Mouse (Mus musculus) neutrophil, adult 5-6 weeks (primary cell): Measurements from ENCODE around the gene Wfdc8. TPM values are rescaled to one million over a fixed set of nuclear protein-coding genes. Genes with fewer than 3 reads are reported as not detected.
"Not testable (repeated sequence)": the region's sequence is repeated elsewhere in the genome, so short reads cannot be mapped to it uniquely, and the experiment has no call there.

Experiments
- ATAC-seq: fragments of 151-379, 151-347 bp; 2 replicates; pipeline ENCODE4 v1.8.0; 2017; ENCODE audit warnings: mild to moderate bottlenecking, moderate TSS enrichment; ENCODE audit not compliant: insufficient number of reproducible peaks, poor library complexity, low FRiP score, severe bottlenecking; ENCODE audit errors: extremely low read depth
- total RNA-seq: library from RNA; stranded (forward); fragments of 200-1000 nt; gene quantifications from 2 replicates; pipeline ENCODE4 v1.2.3, GENCODE M21; 2017

Wfdc8 gene
- total RNA-seq = not detected in 2 replicates

- ATAC-seq = not testable (repeated sequence)
Measured at GRCm38 (mm10) chr2:164613471-164613870, at the start of gene Wfdc8, which contains the start of gene Wfdc6b. Gene Wfdc8, minus strand, starts transcription at chr2:164613626. Gene Wfdc6b, plus strand, starts transcription at chr2:164613522.

- ATAC-seq = no peak
Measured at GRCm38 (mm10) chr2:164656483-164656882, 43.1 kb upstream of the Wfdc8 start, which contains the start of gene Wfdc9. Gene Wfdc9, minus strand, starts transcription at chr2:164656583.

- peak; percentile 92 for ATAC-seq
Measured at GRCm38 (mm10) chr2:164655858-164656257, 42.4 kb upstream of the Wfdc8 start, which contains the start of gene Wfdc10. Gene Wfdc10, plus strand, starts transcription at chr2:164656046.

GRCm38 (mm10) chr2:164641881-164642673, 28.7 kb upstream of the Wfdc8 start:
- ATAC-seq = no peak

- ATAC-seq = peak; percentile 99
Measured at GRCm38 (mm10) chr2:164641129-164641528, 27.7 kb upstream of the Wfdc8 start.

GRCm38 (mm10) chr2:164638696-164639095, 25.3 kb upstream of the Wfdc8 start, which contains the start of gene Wfdc16:
Gene Wfdc16, minus strand, starts transcription at chr2:164638796.
- ATAC-seq = no peak

GRCm38 (mm10) chr2:164635266-164635665, 21.8 kb upstream of the Wfdc8 start:
- ATAC-seq = no peak

GRCm38 (mm10) chr2:164621775-164622174, 8.3 kb upstream of the Wfdc8 start:
- no peak for ATAC-seq

- ATAC-seq = no peak
Measured at GRCm38 (mm10) chr2:164619050-164619449, 5.6 kb upstream of the Wfdc8 start.

GRCm38 (mm10) chr2:164615386-164615785, 2.0 kb upstream of the Wfdc8 start:
- ATAC-seq = no peak

GRCm38 (mm10) chr2:164608781-164609180, 4.6 kb downstream of the Wfdc8 start:
- no peak for ATAC-seq

- ATAC-seq = no peak
Measured at GRCm38 (mm10) chr2:164604411-164604810, 9.0 kb downstream of the Wfdc8 start.

- no peak for ATAC-seq
Measured at GRCm38 (mm10) chr2:164603482-164603881, 9.9 kb downstream of the Wfdc8 start.

- ATAC-seq = no peak
Measured at GRCm38 (mm10) chr2:164600179-164600578, 13.2 kb downstream of the Wfdc8 start.

- ATAC-seq = no peak
Measured at GRCm38 (mm10) chr2:164593494-164593893, 19.9 kb downstream of the Wfdc8 start, which contains the start of gene Eppin. Gene Eppin, minus strand, starts transcription at chr2:164593594.

- ATAC-seq = no peak
Measured at GRCm38 (mm10) chr2:164592014-164592413, 21.4 kb downstream of the Wfdc8 start.

- not testable (repeated sequence) for ATAC-seq
Measured at GRCm38 (mm10) chr2:164585025-164585725, 28.3 kb downstream of the Wfdc8 start, which contains the start of gene Wfdc6a. Gene Wfdc6a, minus strand, starts transcription at chr2:164585447.

GRCm38 (mm10) chr2:164573359-164573758, 40.1 kb downstream of the Wfdc8 start, which contains the start of gene Spint3:
Gene Spint3, minus strand, starts transcription at chr2:164573459.
- not testable (repeated sequence) for ATAC-seq

GRCm38 (mm10) chr2:164567460-164567859, 46.0 kb downstream of the Wfdc8 start:
- ATAC-seq = no peak

- ATAC-seq = no peak
Measured at GRCm38 (mm10) chr2:164566997-164567396, 46.4 kb downstream of the Wfdc8 start.
